Mouse (Mus musculus): Measurements from ENCODE around the gene Mphosph10. TPM values are rescaled to one million over a fixed set of nuclear protein-coding genes. Genes with fewer than 3 reads are reported as not detected.

The Mphosph10 gene
- polyA plus RNA-seq, 1 experiment from 2014 or later, result 52.2 TPM

DNA sequence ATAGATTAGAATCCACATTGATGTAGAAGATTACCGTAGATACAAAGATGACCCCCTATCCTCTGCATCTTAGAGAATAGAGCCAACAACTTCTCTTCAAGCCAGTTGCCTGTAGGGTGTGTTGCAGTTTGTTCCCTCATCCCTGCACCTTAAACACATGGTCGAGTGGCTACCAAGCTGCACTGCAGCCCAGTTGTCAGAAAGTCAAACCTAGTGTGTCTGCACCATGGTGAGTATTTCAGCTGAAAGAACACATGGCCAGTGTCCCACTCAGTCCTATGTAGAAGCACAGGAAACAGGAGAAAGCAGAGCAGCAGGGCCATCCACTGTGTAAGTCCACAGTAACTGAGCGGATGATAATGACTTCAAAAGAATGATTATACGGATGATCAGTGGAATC, 64.6 kb downstream of the Mphosph10 start:
- Histone ChIP-seq H3K4me3 (ENCODE audit: low read depth, low read length) (no peak overlapping the region), H3K27ac (ENCODE audit: low read depth, low read length) (no peak overlapping the region), H3K4me2 (replicated peaks; ENCODE audit: low read depth, low read length) (no peak overlapping the region), H3K4me1 (replicated peaks; ENCODE audit: control insufficient read depth, insufficient read depth, low read length) (no peaks in the 10 kb centered on the region), H3K27me3 (ENCODE audit: control insufficient read depth, insufficient read depth, low read length) (no peaks in the 10 kb centered on the region), H3K36me3 (ENCODE audit: control insufficient read depth, insufficient read depth, low read length) (no peaks in the 10 kb centered on the region), H3K9ac (ENCODE audit: low read depth, low read length) (no peak overlapping the region), H3K9me3 (ENCODE audit: control insufficient read depth, low read length) (no peaks in the 10 kb centered on the region)
- no peak for DNase-seq (ENCODE audit: low spot score)
- WGBS, result 90% methylated on average over 4 of the region's 4 CpGs
- no peak for ATAC-seq (ENCODE audit: low FRiP score)

DNA sequence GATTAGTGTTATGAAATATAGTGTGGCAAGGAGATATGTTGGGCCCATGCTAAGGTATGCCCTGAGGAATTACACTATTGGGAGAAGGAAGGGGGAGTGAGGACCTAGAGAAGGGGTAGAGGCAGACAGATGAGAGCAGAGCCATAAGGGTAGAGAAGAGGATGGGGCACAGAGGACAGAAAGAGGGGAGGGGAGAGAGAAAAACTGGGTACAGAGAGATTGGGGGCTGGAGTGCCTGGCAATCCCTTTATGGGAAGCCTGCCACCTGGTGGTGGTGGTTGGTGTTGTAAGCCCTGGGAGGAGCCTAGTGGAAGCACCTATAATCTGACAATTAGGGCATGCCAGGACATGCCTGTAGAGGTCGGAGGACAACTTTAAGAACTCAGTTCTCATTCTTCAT, 65.2 kb downstream of the Mphosph10 start:
- no peak overlapping the region for H3K27ac ChIP-seq (ENCODE audit: low read depth, low read length)
- no peaks in the 10 kb centered on the region for H3K4me1 ChIP-seq (replicated peaks; ENCODE audit: control insufficient read depth, insufficient read depth, low read length)
- H3K4me2 ChIP-seq (replicated peaks; ENCODE audit: low read depth, low read length), result no peak overlapping the region
- peak; percentile 64 for ATAC-seq (ENCODE audit: low FRiP score)
- no peaks in the 10 kb centered on the region for H3K27me3 ChIP-seq (ENCODE audit: control insufficient read depth, insufficient read depth, low read length)
- H3K36me3 ChIP-seq (ENCODE audit: control insufficient read depth, insufficient read depth, low read length), result no peaks in the 10 kb centered on the region
- no peaks in the 10 kb centered on the region for H3K9me3 ChIP-seq (ENCODE audit: control insufficient read depth, low read length)
- DNase-seq (ENCODE audit: low spot score), result peak; percentile 90
- no peak overlapping the region for H3K4me3 ChIP-seq (ENCODE audit: low read depth, low read length)
- H3K9ac ChIP-seq (ENCODE audit: low read depth, low read length), result no peak overlapping the region
- WGBS, result 4% methylated on average over 1 of the region's 1 CpGs

Other genes starting within 250 kb of the Mphosph10 start
- gene Trpm1, start 238.4 kb downstream of the Mphosph10 start, polyA plus RNA-seq (2014; fragmentation: Nextera tagmentation; extraction: Ambion mirVana), result 0.74 and 0.92 TPM in 2 replicates
- 15.1 and 15.3 TPM in 2 replicates for gene Mtmr10, start 104.6 kb downstream of the Mphosph10 start, polyA plus RNA-seq (2014; fragmentation: Nextera tagmentation; extraction: Ambion mirVana)
- gene Fan1, start 18.2 kb downstream of the Mphosph10 start, polyA plus RNA-seq (2014; fragmentation: Nextera tagmentation; extraction: Ambion mirVana), result 6.5 and 12.0 TPM in 2 replicates
- 37.4 and 37.5 TPM in 2 replicates for gene Mcee, start 339 bp upstream of the Mphosph10 start, polyA plus RNA-seq (2014; fragmentation: Nextera tagmentation; extraction: Ambion mirVana)
- 67.0 and 76.6 TPM in 2 replicates for gene Apba2, start 109.4 kb upstream of the Mphosph10 start, polyA plus RNA-seq (2014; fragmentation: Nextera tagmentation; extraction: Ambion mirVana)